Mouse (Mus musculus) kidney, embryonic 16.5 days (tissue): ENCODE measurements around the gene Ccdc141. TPM values are rescaled to one million over a fixed set of nuclear protein-coding genes. Genes with fewer than 3 reads are reported as not detected.

ENCODE experiments used
- ATAC-seq: fragments of 200-750 bp; cut with Nextera tagmentation; 2 replicates; pipeline ENCODE4 v1.8.0; 2017; ENCODE audit warnings: moderate TSS enrichment; ENCODE audit not compliant: low FRiP score, low TSS enrichment
- H3K27ac ChIP-seq: fragments of 300-500 bp; sonication (generic); 2 replicates; pipeline ENCODE4 v1.5.1; 2014; ENCODE audit warnings: low read length
- H3K27me3 ChIP-seq: fragments of 300-500 bp; sonication (generic); 2 replicates; pipeline ENCODE4 v1.6.1; 2014; ENCODE audit warnings: low read length, control low read depth, mixed read lengths; ENCODE audit not compliant: insufficient read depth
- H3K36me3 ChIP-seq: fragments of 300-500 bp; sonication (generic); 2 replicates; pipeline ENCODE4 v1.6.1; 2014; ENCODE audit warnings: low read length, control low read depth, mixed read lengths; ENCODE audit not compliant: insufficient read depth
- H3K4me1 ChIP-seq: fragments of 300-500 bp; sonication (generic); 2 replicates; pipeline ENCODE4 v1.6.1; 2014; ENCODE audit warnings: low read length, control low read depth, mixed read lengths; ENCODE audit not compliant: insufficient read depth
- H3K4me2 ChIP-seq: fragments of 300-500 bp; sonication (generic); replicated peaks from 2 replicates; pipeline ENCODE4 v1.6.1; 2014; ENCODE audit warnings: low read depth, low read length
- H3K4me3 ChIP-seq: fragments of 300-500 bp; sonication (generic); 2 replicates; pipeline ENCODE4 v1.5.1; 2014; ENCODE audit warnings: mild to moderate bottlenecking, low read length
- H3K9ac ChIP-seq: fragments of 300-500 bp; sonication (generic); replicated peaks from 2 replicates; pipeline ENCODE4 v1.6.1; 2014; ENCODE audit warnings: low read length
- H3K9me3 ChIP-seq: fragments of 300-500 bp; sonication (generic); 2 replicates; pipeline ENCODE4 v1.6.1; 2016; ENCODE audit warnings: low read length, control low read depth
- WGBS: fragments of 180-500 bp; shearing (Covaris S2); extraction: QIAGEN DNeasy Blood & Tissue Kit; methylation state at CpG from one replicate; pipeline ENCODE4 v1.1.7; 2014; 5-methylcytosine and 5-hydroxymethylcytosine counted together
- polyA plus RNA-seq: library from polyadenylated mRNA; unstranded; fragments of >200 nt; fragmentation: Nextera tagmentation; extraction: Ambion mirVana; gene quantifications from 2 replicates; pipeline ENCODE4 v1.2.1, GENCODE M21; 2015

Gene Ccdc141
- polyA plus RNA-seq, 1 experiment from 2014 or later: 10.6 TPM

GRCm38 (mm10) chr2:77191811-77192210, 21.4 kb upstream of the Ccdc141 start:
- H3K4me2 ChIP-seq: no peak overlapping the region
- no peak for ATAC-seq
- no peaks in the 10 kb centered on the region for H3K4me1 ChIP-seq
- WGBS: 95% methylated on average over 3 of the region's 3 CpGs
- no peaks in the 10 kb centered on the region for H3K9me3 ChIP-seq
- no peaks in the 10 kb centered on the region for H3K27me3 ChIP-seq
- H3K36me3 ChIP-seq: peaks cover 43% of the 10 kb centered on the region
- no peak overlapping the region for H3K9ac ChIP-seq
- H3K4me3 ChIP-seq: no peak overlapping the region
- no peak overlapping the region for H3K27ac ChIP-seq

GRCm38 (mm10) chr2:77190891-77191290, 20.5 kb upstream of the Ccdc141 start:
- no peak overlapping the region for H3K4me2 ChIP-seq
- no peaks in the 10 kb centered on the region for H3K9me3 ChIP-seq
- H3K4me3 ChIP-seq: no peak overlapping the region
- no peak overlapping the region for H3K27ac ChIP-seq
- H3K27me3 ChIP-seq: no peaks in the 10 kb centered on the region
- peaks cover 45% of the 10 kb centered on the region for H3K36me3 ChIP-seq
- no peak overlapping the region for H3K9ac ChIP-seq
- WGBS: 97% methylated on average over 7 of the region's 7 CpGs
- no peaks in the 10 kb centered on the region for H3K4me1 ChIP-seq
- no peak for ATAC-seq

DNA sequence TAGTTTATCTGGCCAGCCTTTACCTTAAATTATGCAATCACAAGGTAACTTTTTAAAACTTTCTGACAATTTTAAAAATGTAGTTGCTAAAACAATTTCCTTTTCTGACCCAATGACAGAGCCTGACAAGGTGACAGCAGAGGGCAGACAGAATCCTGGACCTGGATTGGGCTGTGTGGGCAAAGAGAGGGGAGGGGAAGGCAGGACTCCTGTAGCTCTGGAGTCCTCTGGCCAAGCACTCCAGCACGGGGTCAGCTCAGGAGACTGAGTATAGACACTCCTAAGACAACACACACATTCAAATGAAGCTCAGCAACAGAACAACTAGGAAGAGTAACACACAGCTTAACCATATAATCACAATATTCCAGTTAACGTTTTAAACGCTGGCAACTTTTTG, 19.9 kb upstream of the Ccdc141 start:
- no peaks in the 10 kb centered on the region for H3K27me3 ChIP-seq
- 95% methylated on average over 3 of the region's 3 CpGs for whole genome bisulfite sequencing
- H3K9me3 ChIP-seq: no peaks in the 10 kb centered on the region
- no peak overlapping the region for H3K9ac ChIP-seq
- H3K4me3 ChIP-seq: no peak overlapping the region
- H3K4me1 ChIP-seq: no peaks in the 10 kb centered on the region
- ATAC-seq: no peak
- H3K4me2 ChIP-seq: no peak overlapping the region
- peaks cover 45% of the 10 kb centered on the region for H3K36me3 ChIP-seq
- H3K27ac ChIP-seq: no peak overlapping the region

DNA sequence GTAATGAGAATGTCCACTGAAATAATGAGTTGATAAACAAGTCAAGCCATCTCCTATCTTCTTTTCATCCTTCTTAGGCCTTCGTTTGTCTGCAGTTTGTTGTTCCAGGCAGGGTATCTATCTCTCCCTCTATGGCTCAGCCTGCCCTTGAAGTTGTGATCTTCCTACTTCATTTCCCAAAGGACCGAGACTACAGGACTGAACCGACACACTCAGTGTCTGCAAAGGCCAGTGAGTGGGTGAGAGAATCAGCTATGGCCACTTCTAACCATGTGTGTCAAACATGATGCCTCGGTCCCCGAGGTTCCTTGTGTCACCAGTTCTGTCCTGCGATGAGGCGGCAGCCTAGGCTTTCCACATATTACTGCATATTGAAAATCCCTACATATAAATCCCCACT, 19.2 kb upstream of the Ccdc141 start:
- H3K4me1 ChIP-seq: no peaks in the 10 kb centered on the region
- H3K4me3 ChIP-seq: no peak overlapping the region
- no peak for ATAC-seq
- no peaks in the 10 kb centered on the region for H3K27me3 ChIP-seq
- no peak overlapping the region for H3K4me2 ChIP-seq
- H3K9ac ChIP-seq: no peak overlapping the region
- H3K27ac ChIP-seq: no peak overlapping the region
- WGBS: 95% methylated on average over 7 of the region's 7 CpGs
- peaks cover 45% of the 10 kb centered on the region for H3K36me3 ChIP-seq
- no peaks in the 10 kb centered on the region for H3K9me3 ChIP-seq

DNA sequence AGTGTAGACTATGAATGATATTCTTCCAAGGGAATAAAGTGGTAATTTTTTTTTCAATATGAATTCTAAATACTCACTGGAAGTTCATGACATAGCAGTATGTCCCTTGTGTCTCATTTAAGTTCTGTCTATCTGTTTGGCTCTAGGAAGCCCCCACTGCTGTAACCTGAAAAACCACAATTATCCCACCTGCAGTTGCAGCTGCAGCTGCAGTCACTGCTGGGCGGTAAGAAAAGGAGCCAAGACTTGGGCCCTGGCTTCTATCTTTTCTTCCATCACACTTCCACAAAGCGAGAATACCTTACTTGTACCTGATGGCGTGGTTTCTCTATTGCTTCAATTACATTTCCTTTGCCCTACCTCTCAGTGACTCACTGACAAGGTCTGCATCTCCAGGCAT, 17.1 kb upstream of the Ccdc141 start:
- Histone ChIP-seq H3K27ac (no peak overlapping the region), H3K4me2 (no peak overlapping the region), H3K9ac (no peak overlapping the region), H3K4me3 (no peak overlapping the region), H3K36me3 (peaks cover 37% of the 10 kb centered on the region), H3K9me3 (no peaks in the 10 kb centered on the region), H3K4me1 (no peaks in the 10 kb centered on the region), H3K27me3 (no peaks in the 10 kb centered on the region)
- no peak for ATAC-seq
- 90% methylated on average over 3 of the region's 3 CpGs for WGBS

GRCm38 (mm10) chr2:77186912-77187311, 16.5 kb upstream of the Ccdc141 start:
- Histone ChIP-seq H3K36me3 (peaks cover 37% of the 10 kb centered on the region), H3K9me3 (no peaks in the 10 kb centered on the region), H3K4me1 (no peaks in the 10 kb centered on the region), H3K27me3 (no peaks in the 10 kb centered on the region), H3K4me3 (no peak overlapping the region), H3K27ac (no peak overlapping the region), H3K9ac (no peak overlapping the region), H3K4me2 (no peak overlapping the region)
- no peak for ATAC-seq
- 81% methylated on average over 8 of the region's 8 CpGs for WGBS

DNA sequence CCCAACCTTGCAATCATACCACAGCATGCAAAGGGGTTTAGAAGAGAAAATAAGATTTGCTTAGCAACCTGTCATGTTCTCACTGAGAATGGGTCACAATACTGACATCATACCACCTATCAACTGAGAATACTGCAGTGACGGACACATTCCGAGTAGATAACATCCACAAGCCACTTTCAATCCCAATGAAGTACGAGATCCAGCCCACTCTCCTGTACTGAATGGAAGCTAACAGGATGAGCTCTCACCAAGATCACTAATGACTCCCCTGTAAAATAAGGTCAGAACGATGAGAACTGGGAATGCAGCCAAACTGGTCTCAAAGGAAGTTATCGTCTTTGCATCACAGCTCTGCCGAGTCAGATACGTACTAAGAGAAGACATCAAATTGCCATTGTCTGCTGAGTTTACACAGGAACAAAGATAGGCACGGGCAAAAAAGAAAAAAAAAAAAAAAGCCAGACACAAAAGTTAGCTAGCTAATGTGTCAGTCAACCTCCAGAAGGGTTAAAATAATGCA, 13.7 kb upstream of the Ccdc141 start:
- Histone ChIP-seq H3K4me3 (no peak overlapping the region), H3K9me3 (no peaks in the 10 kb centered on the region), H3K4me1 (no peaks in the 10 kb centered on the region), H3K27me3 (no peaks in the 10 kb centered on the region), H3K9ac (no peak overlapping the region), H3K36me3 (peaks cover 31% of the 10 kb centered on the region), H3K27ac (no peak overlapping the region), H3K4me2 (no peak overlapping the region)
- ATAC-seq: no peak
- 67% methylated on average over 8 of the region's 8 CpGs for WGBS

- H3K9me3 ChIP-seq: no peaks in the 10 kb centered on the region
- no peak for ATAC-seq
- H3K36me3 ChIP-seq: peaks cover 31% of the 10 kb centered on the region
- H3K4me2 ChIP-seq: no peak overlapping the region
- no peaks in the 10 kb centered on the region for H3K27me3 ChIP-seq
- H3K9ac ChIP-seq: no peak overlapping the region
- no peak overlapping the region for H3K27ac ChIP-seq
- no peak overlapping the region for H3K4me3 ChIP-seq
- H3K4me1 ChIP-seq: no peaks in the 10 kb centered on the region
- WGBS: 93% methylated on average over 2 of the region's 2 CpGs
Measured at GRCm38 (mm10) chr2:77183646-77184045, 13.2 kb upstream of the Ccdc141 start.

GRCm38 (mm10) chr2:77182996-77183380, 12.6 kb upstream of the Ccdc141 start:
- Histone ChIP-seq H3K27me3 (no peaks in the 10 kb centered on the region), H3K4me2 (no peak overlapping the region), H3K27ac (no peak overlapping the region), H3K4me3 (no peak overlapping the region), H3K36me3 (peaks cover 25% of the 10 kb centered on the region), H3K9me3 (no peaks in the 10 kb centered on the region), H3K9ac (no peak overlapping the region), H3K4me1 (no peaks in the 10 kb centered on the region)
- ATAC-seq: no peak
- 89% methylated on average over 6 of the region's 6 CpGs for WGBS

DNA sequence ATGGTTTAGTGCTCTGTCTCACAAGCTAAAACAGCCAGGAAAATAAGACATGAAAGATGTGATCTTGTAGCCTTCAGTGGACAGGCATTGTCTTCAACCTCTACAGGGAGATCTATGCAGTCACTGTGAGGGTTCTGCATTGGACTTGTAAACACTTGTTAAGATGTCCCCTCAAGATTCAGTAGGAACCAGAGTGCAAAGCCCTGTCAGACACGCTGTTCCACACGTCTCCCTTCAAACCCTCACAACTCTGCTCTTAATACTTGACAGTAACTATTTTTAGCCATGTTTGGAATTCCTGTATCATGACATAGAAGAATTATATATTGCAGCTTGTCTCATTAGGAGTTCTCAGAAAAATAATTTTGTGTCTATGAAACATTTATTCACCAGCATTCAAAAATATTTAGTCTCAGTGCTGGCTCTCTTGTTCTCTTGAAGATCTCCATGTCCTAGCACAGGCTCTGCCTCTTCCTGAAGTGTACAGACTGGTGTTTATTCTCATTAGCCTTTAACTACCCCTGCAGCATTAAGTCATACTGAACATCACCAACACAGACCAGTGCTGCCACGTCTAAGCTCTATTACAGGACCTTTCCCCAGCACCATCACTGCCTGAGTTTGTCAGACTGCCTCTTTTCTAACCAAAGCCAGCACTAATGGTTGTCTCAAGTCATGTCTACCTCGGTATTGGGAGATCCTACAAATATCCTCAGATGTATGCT, 12.0 kb upstream of the Ccdc141 start:
- no peak overlapping the region for H3K27ac ChIP-seq
- peaks cover 19% of the 10 kb centered on the region for H3K36me3 ChIP-seq
- H3K27me3 ChIP-seq: no peaks in the 10 kb centered on the region
- H3K4me2 ChIP-seq: no peak overlapping the region
- no peak overlapping the region for H3K9ac ChIP-seq
- H3K4me3 ChIP-seq: no peak overlapping the region
- no peaks in the 10 kb centered on the region for H3K4me1 ChIP-seq
- WGBS: 79% methylated on average over 4 of the region's 4 CpGs
- no peak for ATAC-seq
- no peaks in the 10 kb centered on the region for H3K9me3 ChIP-seq
